Mouse (Mus musculus) thymus, adult 2 months (tissue): Measurements from ENCODE around the gene Sik3.

ENCODE experiments used
- CTCF ChIP-seq: fragments of 200-500 bp; IDR thresholded peaks from 2 replicates; pipeline ENCODE4 v1.5.1; 2012; ENCODE audit warnings: mild to moderate bottlenecking, control low read depth, low read length, moderate library complexity, borderline replicate concordance; ENCODE audit not compliant: control insufficient read depth, poor library complexity, insufficient read depth; ENCODE audit errors: extremely low read depth
- POLR2A ChIP-seq: fragments of 200-500 bp; IDR thresholded peaks from 2 replicates; pipeline ENCODE4 v1.6.1; 2012; ENCODE audit warnings: mild to moderate bottlenecking, low read length, control low read depth, moderate library complexity; ENCODE audit not compliant: control insufficient read depth, poor library complexity, insufficient read depth; ENCODE audit errors: extremely low read depth

- TF ChIP-seq POLR2A (no peak), CTCF (no peak)
Observed at GRCm38 (mm10) chr9:46184542-46184941, 171.9 kb downstream of the Sik3 start.
